Mouse (Mus musculus): ENCODE results near the gene Hinfp.

- no peak for TF ChIP-seq CTCF (IDR thresholded peaks at IDR 0.05; ENCODE audit: low read depth)
- no peak for TF ChIP-seq EP300 (IDR thresholded peaks at IDR 0.05; ENCODE audit: low read depth)
Measured at GRCm38 (mm10) chr9:44341487-44341886, 36.0 kb upstream of the Hinfp start.

All from liver, postnatal 0 days (tissue).